Mouse (Mus musculus): ENCODE measurements around the gene Srd5a3.

DNA sequence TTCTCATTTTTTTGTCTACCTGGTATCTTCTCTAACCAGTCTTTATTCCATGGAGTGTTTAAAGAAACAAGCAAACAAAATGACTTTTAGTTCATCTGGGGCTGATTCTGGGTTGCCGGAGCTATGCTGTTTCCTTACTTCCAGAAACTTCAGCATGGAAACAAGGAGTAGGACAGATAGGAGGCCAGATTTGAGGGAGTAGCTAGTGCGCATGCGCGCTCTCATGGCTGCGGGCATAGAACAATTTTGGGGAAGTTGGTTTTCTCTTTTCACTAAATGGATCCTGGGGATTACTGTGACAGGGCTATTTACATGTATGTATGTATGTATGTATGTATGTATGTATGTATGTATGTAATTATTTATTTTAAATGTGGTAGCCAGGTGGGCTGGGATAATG lies 39.1 kb downstream of the Srd5a3 start:
- TF ChIP-seq CTCF (IDR thresholded peaks at IDR 0.05; ENCODE audit: borderline replicate concordance, insufficient read depth, low read length) (no peak), POLR2A (IDR thresholded peaks at IDR 0.05; ENCODE audit: low read depth, low read length) (no peak)

All from embryonic fibroblast, embryonic 13.5 days (primary cell).